Mouse (Mus musculus) neural tube, embryonic 11.5 days (tissue): Measurements from ENCODE around the gene Def6. TPM values are rescaled to one million over a fixed set of nuclear protein-coding genes. Genes with fewer than 3 reads are reported as not detected.

Source experiments
- ATAC-seq: fragments of 200-750 bp; cut with Nextera tagmentation; 2 replicates; pipeline ENCODE4 v1.8.0; 2017; ENCODE audit warnings: moderate number of reproducible peaks, mild to moderate bottlenecking, moderate TSS enrichment, moderate library complexity; ENCODE audit not compliant: insufficient read depth, low FRiP score, low TSS enrichment
- DNase-seq: peaks from one replicate; pipeline ENCODE4 v3.0.0-alpha.2; 2015; ENCODE audit warnings: low spot score
- H3K27ac ChIP-seq: fragments of 300-500 bp; sonication (generic); 2 replicates; pipeline ENCODE4 v1.5.1; 2014; ENCODE audit warnings: low read depth, mild to moderate bottlenecking, low read length
- H3K27me3 ChIP-seq: fragments of 300-500 bp; sonication (generic); 2 replicates; pipeline ENCODE4 v1.6.1; 2014; ENCODE audit warnings: mild to moderate bottlenecking, low read length, mixed read lengths; ENCODE audit not compliant: control insufficient read depth, insufficient read depth
- H3K36me3 ChIP-seq: fragments of 300-500 bp; sonication (generic); 2 replicates; pipeline ENCODE4 v1.6.1; 2014; ENCODE audit warnings: mild to moderate bottlenecking, low read length, moderate library complexity, mixed read lengths; ENCODE audit not compliant: control insufficient read depth, insufficient read depth
- H3K4me1 ChIP-seq: fragments of 300-500 bp; sonication (generic); 2 replicates; pipeline ENCODE4 v1.6.1; 2014; ENCODE audit warnings: low read length, mixed read lengths; ENCODE audit not compliant: control insufficient read depth, insufficient read depth
- H3K4me2 ChIP-seq: fragments of 300-500 bp; sonication (generic); 2 replicates; pipeline ENCODE4 v1.6.1; 2014; ENCODE audit warnings: low read depth, mild to moderate bottlenecking, moderate library complexity
- H3K4me3 ChIP-seq: fragments of 300-500 bp; sonication (generic); 2 replicates; pipeline ENCODE4 v1.5.1; 2014; ENCODE audit warnings: low read depth, low read length
- H3K9ac ChIP-seq: fragments of 300-500 bp; sonication (generic); 2 replicates; pipeline ENCODE4 v1.6.1; 2014; ENCODE audit warnings: mild to moderate bottlenecking, low read length
- H3K9me3 ChIP-seq: fragments of 300-500 bp; sonication (generic); 2 replicates; pipeline ENCODE4 v1.6.1; 2016; ENCODE audit warnings: low read length; ENCODE audit not compliant: control insufficient read depth
- WGBS: fragments of 180-500 bp; shearing (Covaris S2); extraction: QIAGEN DNeasy Blood & Tissue Kit; methylation state at CpG from one replicate; pipeline ENCODE4 v1.1.7; 2014; 5-methylcytosine and 5-hydroxymethylcytosine counted together
- polyA plus RNA-seq: library from polyadenylated mRNA; unstranded; fragments of >200 nt; fragmentation: Nextera tagmentation; extraction: Ambion mirVana; gene quantifications from 2 replicates; pipeline ENCODE4 v1.2.1, GENCODE M21; 2014

Gene Def6
- 2.1 and 2.7 TPM in 2 replicates for polyA plus RNA-seq

DNA sequence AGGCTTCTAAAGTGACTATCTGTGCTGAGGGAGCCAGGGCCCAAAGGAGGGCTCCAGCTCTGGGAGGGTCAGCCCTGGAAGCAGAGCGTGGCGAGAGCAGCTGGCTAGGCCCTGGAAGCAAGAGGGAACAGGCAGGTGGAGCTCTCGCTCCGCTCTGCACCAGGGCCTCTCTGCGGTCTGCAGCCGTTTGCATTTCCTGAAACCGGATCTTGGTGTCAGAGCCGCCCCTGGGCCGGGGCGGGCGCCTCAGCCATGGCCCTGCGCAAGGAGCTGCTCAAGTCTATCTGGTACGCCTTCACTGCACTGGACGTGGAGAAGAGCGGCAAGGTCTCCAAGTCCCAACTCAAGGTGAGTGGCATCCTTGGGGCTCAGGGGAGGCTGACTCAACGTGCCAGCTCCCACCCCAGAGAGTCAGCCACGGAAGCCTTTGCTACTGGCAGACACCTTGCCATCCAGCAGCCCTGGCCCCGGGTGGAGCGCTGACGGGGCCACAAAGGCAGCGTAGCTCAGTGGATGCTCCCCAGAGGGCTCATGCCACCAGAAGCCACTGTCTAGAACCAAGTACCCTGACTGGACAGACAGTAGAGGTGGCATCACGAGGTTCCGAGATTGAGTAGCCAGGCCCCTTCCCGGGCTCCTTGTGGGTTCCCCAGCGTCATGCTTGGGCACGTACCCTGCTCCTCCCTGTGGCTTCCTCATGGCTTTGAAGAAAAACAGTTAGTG lies at the start of gene Def6:
Def6 (plus strand) TSS at position 188 of the 723 bp plus-strand sequence.
- no peaks in the 10 kb centered on the region for H3K9me3 ChIP-seq
- peak within 1 kb of the TSS; percentile 52 for H3K9ac ChIP-seq
- ATAC-seq (no peak), DNase-seq (peak; percentile 75)
- H3K27me3 ChIP-seq: no peaks in the 10 kb centered on the region
- peaks cover 5% of the 10 kb centered on the region; the same call in 1 of the 2 replicates for H3K36me3 ChIP-seq
- H3K4me2 ChIP-seq: peak within 1 kb of the TSS; percentile 36
- 22% methylated on average over 26 of the region's 26 CpGs for WGBS
- H3K4me1 ChIP-seq: 0 out of 2 replicates have a peak, but pooled peaks cover 3% of the 10 kb centered on the region
- peak within 1 kb of the TSS; percentile 10; the same call in 1 of the 2 replicates for H3K4me3 ChIP-seq
- H3K27ac ChIP-seq: peak within 1 kb of the TSS; percentile 46; the same call in 1 of the 2 replicates

DNA sequence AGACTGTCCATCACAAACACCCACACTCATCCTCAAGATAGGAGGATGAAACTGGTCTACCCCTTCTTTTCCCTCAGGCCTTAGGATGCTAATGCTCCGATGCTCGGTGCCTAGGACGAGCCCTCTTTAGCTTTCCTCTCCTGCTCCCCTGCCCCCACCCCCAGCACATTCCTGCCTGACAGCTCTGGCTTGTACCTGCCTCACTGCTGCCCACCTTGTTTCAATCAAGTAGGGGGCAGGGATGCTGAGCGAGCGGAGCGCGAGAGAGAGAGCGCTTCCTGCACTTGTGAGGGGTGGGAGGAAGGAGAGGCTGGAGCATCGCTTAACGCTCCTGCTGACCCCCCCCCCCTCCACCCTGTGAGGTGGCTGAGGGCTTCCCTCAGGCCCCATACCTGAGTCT lies 47.2 kb upstream of the Def6 start:
- peaks cover 6% of the 10 kb centered on the region; the same call in 1 of the 2 replicates for H3K36me3 ChIP-seq
- H3K4me3 ChIP-seq: no peak overlapping the region
- H3K4me1 ChIP-seq: no peaks in the 10 kb centered on the region
- whole genome bisulfite sequencing: 26% methylated on average over 10 of the region's 10 CpGs
- H3K27ac ChIP-seq: no peak overlapping the region
- no peaks in the 10 kb centered on the region for H3K9me3 ChIP-seq
- no peak overlapping the region for H3K4me2 ChIP-seq
- H3K9ac ChIP-seq: no peak overlapping the region
- DNase-seq (no peak), ATAC-seq (no peak)
- no peaks in the 10 kb centered on the region for H3K27me3 ChIP-seq

DNA sequence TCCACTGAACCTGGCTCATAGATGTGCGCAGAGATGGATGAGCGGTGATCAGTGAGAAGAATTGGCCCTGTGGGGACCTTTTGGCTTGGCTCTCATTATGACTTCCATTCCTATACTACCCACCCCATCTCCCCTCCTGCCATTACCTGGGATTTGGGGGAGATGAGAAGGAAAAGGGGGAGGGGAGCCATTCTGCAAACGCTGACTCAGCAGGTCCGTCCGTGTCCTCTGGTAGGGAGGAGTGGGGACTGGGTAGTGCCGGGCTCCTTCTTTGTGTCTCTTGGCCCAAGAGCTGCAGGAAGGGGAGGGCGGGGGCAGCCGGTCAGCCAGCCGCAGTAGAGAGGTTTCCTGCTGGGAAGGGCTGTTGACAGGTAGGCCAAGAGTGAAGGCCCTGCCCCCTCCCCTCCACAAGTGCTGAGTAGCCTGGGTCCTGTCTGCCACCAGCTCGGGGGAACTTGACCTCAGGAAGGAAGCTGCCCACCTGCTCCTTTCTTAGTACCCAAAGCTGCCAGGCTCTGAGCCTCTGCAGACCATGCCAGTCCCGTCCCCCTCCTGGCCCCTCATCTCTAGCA lies 46.2 kb upstream of the Def6 start:
- Histone ChIP-seq H3K4me3 (no peak overlapping the region), H3K9me3 (no peaks in the 10 kb centered on the region), H3K4me1 (no peaks in the 10 kb centered on the region), H3K27ac (no peak overlapping the region), H3K27me3 (no peaks in the 10 kb centered on the region), H3K4me2 (no peak overlapping the region), H3K36me3 (peaks cover 6% of the 10 kb centered on the region; the same call in 1 of the 2 replicates), H3K9ac (no peak overlapping the region)
- no peak for DNase-seq
- ATAC-seq: no peak
- WGBS: 32% methylated on average over 8 of the region's 11 CpGs

DNA sequence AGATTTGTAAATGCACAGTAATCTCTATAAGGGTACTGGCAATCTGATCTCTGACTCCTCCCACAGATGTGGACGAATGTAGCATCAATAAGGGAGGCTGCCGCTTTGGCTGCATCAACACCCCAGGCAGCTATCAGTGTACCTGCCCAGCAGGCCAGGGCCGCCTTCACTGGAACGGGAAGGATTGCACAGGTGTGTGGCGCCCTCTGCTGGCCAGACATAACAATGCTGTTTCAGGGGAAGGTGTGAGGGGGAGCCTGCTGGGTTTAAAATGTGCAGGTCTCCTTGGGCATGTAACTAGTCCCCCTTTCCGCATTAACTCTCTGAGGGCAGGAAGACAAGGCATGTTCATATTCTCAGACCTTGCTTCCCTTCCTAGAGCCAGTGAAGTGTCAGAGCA lies 43.9 kb upstream of the Def6 start:
- Histone ChIP-seq H3K9me3 (no peaks in the 10 kb centered on the region), H3K9ac (no peak overlapping the region), H3K27ac (no peak overlapping the region), H3K4me2 (no peak overlapping the region), H3K4me3 (no peak overlapping the region), H3K27me3 (no peaks in the 10 kb centered on the region), H3K36me3 (peaks cover 11% of the 10 kb centered on the region; the same call in 1 of the 2 replicates), H3K4me1 (no peaks in the 10 kb centered on the region)
- 10% methylated on average over 6 of the region's 6 CpGs for WGBS
- DNase-seq (peak; percentile 81), ATAC-seq (no peak)

DNA sequence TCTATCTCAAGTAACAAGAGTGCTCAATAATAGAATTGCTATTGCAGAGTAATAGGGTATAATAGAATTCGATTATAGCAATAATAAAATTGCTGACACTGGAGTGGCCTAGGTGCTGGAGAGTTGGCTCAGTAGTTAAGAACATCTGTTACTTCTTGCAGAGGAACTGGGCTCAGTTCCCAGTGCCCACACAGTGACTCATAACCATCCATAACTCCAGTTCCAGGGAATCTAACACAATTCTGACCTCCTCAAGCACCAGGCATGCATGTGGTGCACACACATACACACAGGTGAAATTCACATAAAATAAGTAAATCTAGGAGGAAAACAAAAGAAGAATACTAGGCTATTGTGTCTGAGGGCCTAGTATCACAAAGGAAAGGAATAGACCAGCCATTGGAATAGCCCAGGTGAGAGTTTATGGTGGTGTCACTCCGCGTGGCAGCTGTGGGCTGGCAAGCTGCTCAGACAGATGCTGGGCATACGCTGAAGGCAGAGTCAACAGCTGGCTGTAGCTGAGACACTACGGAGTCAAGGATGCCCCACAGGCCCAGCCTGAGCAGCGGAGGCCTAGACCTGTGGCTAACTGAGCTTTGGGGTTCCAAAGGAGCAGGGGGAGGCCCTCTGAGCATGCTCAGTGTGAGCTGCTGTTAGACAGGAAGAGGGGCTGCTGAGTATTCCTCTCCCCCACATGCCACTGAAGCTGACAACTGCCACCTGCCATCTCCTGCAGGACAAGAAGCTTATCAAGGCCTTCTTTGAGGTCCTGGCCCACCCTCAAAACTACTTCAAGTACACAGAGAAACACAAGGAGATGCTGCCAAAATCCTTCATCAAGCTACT lies 36.9 kb upstream of the Def6 start:
- H3K36me3 ChIP-seq: peaks cover 10% of the 10 kb centered on the region; the same call in 1 of the 2 replicates
- 93% methylated on average over 6 of the region's 6 CpGs for WGBS

DNA sequence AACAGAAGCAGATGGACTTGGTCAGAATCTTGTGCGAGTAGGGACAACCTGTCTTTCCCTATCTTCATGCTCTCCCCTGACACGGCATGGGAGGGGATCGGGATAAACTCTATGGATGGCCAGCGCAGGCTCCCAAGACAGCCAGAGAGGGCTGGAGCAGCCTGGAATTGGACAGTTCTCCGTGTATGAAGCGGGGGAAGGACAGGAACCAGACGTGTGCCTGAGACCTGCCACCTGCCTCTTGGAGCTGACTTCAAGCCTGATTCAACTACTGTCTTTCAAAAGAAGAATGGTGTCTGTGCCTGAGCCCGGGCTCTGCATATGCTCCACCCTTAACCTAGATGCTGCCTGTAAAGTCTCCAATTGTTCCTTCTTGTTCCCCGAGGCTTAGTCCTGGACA lies 34.9 kb upstream of the Def6 start:
- DNase-seq (no peak), ATAC-seq (no peak)
- no peak overlapping the region for H3K27ac ChIP-seq
- no peaks in the 10 kb centered on the region for H3K9me3 ChIP-seq
- WGBS: 78% methylated on average over 9 of the region's 9 CpGs
- no peak overlapping the region for H3K4me2 ChIP-seq
- H3K4me3 ChIP-seq: no peak overlapping the region
- no peaks in the 10 kb centered on the region for H3K27me3 ChIP-seq
- H3K9ac ChIP-seq: no peak overlapping the region
- H3K4me1 ChIP-seq: peaks cover 9% of the 10 kb centered on the region
- H3K36me3 ChIP-seq: peaks cover 10% of the 10 kb centered on the region; the same call in 1 of the 2 replicates

More for the DNA sequence above, 36.9 kb upstream of the Def6 start:
- no peaks in the 10 kb centered on the region for H3K9me3 ChIP-seq
- H3K4me3 ChIP-seq: no peak overlapping the region
- peaks cover 3% of the 10 kb centered on the region for H3K4me1 ChIP-seq
- ATAC-seq: no peak
- H3K9ac ChIP-seq: peak overlapping the region; percentile 10; the same call in 1 of the 2 replicates
- no peak overlapping the region for H3K27ac ChIP-seq
- no peaks in the 10 kb centered on the region for H3K27me3 ChIP-seq
- DNase-seq: no peak
- H3K4me2 ChIP-seq: no peak overlapping the region

DNA sequence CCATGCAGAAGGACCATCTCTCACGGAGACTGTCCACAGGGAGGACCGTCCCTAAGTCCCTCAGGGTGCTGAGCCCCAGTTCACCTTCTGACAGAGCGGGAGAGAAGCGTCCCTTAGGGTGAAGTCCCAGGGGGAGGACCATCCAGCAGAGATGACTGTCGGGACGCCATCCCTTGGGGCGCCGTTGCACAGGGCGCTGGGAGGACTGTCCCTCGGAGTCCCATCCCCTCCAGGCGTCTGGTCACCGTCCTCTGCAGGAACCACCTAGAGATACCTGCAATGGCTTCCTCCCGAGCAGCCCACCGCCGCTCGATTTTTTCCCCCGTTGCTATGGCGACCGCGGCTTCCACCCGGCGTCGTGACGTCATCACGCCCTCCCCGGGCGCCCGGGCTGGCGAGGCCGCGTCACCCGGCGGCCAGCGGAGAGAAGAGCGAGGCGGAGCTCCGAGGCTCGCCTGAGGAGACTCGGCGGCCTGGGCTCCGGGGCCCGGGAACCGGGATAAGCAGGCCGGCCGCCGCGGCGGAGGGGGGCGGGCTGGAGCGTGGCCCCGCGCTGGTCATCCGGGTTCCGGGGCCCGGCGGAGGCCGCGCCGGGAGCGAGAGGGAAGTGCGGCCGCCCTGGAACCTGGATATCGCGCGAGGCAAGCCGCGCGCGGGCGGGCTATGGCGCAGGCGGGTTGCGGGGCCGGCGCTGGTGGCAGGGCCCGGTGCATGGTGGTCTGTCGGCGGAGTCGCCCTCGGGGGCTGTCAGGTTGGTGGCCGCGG lies 30.6 kb upstream of the Def6 start, which contains the start of gene Zfp523:
Zfp523 (plus strand) TSS at position 355 of the 765 bp plus-strand sequence.
- H3K36me3 ChIP-seq: no peaks in the 10 kb centered on the region; the same call in 1 of the 2 replicates
- under 1% methylated on average over 69 of the region's 82 CpGs for WGBS
- ATAC-seq: peak; percentile 87
- peak within 1 kb of the TSS; percentile 93 for H3K27ac ChIP-seq
- peak within 1 kb of the TSS; percentile 87 for H3K4me3 ChIP-seq
- H3K9me3 ChIP-seq: no peaks in the 10 kb centered on the region
- peak within 1 kb of the TSS; percentile 97 for H3K4me2 ChIP-seq
- peaks cover 20% of the 10 kb centered on the region for H3K4me1 ChIP-seq
- peak; percentile 94 for DNase-seq
- peak within 1 kb of the TSS; percentile 95 for H3K9ac ChIP-seq
- no peaks in the 10 kb centered on the region for H3K27me3 ChIP-seq

DNA sequence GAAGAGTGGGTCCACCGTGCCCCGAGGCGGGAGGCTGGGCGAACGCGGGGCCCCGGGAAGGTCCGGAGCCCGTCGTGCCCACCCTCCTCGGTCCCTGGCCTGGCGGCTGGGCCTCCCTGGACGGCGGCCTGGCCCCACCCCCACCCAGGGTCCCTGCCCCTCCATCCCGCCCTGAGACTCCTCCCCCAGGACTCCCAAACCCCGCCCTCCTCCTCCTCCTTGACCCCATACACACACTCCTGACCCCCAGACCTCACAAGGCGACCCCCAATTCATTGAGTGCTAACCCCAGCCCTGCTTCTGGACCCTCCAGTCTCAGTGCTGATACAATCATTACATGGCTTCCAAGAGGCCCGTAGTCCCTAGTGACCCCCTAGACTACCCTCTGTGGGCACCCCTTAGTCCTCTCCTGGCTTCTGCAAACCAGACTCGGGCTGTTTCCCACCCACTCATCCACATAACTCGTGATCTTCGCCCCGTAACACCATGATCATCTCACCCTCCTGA lies 30.0 kb upstream of the Def6 start:
- Histone ChIP-seq H3K4me1 (peaks cover 20% of the 10 kb centered on the region), H3K27me3 (no peaks in the 10 kb centered on the region), H3K9ac (peak overlapping the region; percentile 95), H3K36me3 (no peaks in the 10 kb centered on the region; the same call in 1 of the 2 replicates), H3K4me2 (peak overlapping the region; percentile 97), H3K27ac (peak overlapping the region; percentile 93), H3K4me3 (peak overlapping the region; percentile 87), H3K9me3 (no peaks in the 10 kb centered on the region)
- 32% methylated on average over 6 of the region's 22 CpGs for WGBS
- no peak for DNase-seq
- peak; percentile 78 for ATAC-seq
